Mouse (Mus musculus): ENCODE data around the gene Pcnx2. TPM values are rescaled to one million over a fixed set of nuclear protein-coding genes. Genes with fewer than 3 reads are reported as not detected.

Gene Pcnx2
- total and polyA plus RNA-seq, 3 experiments: 0.34 to 0.86 (median 0.36) TPM

GRCm38 (mm10) chr8:125914386-125914785, 16.3 kb upstream of the Pcnx2 start:
- Histone ChIP-seq H3K36me3 (ENCODE audit: control insufficient read depth, insufficient read depth, low read length) (no peaks in the 10 kb centered on the region), H3K27me3 (ENCODE audit: control insufficient read depth, insufficient read depth, low read length) (peaks cover 12% of the 10 kb centered on the region), H3K9ac (ENCODE audit: low read depth, low read length) (no peak overlapping the region), H3K79me2 (replicated peaks; ENCODE audit: control insufficient read depth, insufficient read depth, low read length) (no peaks in the 10 kb centered on the region), H3K4me3 (no peak overlapping the region), H3K27ac (no peak overlapping the region), H3K4me1 (ENCODE audit: control insufficient read depth, insufficient read depth, low read length) (no peaks in the 10 kb centered on the region)
- WGBS: 82% methylated on average over 9 of the region's 9 CpGs
- no peak for TF ChIP-seq EP300 (IDR thresholded peaks at IDR 0.05; ENCODE audit: insufficient read depth, low read depth, low read length)
- no peak for TF ChIP-seq POLR2A (IDR thresholded peaks at IDR 0.05; ENCODE audit: insufficient read depth, low read depth, low read length)
- TF ChIP-seq CTCF (IDR thresholded peaks at IDR 0.05): no peak
- intact Hi-C loops (cut with DNase I): no loop called here
- DNase-seq: no peak

GRCm38 (mm10) chr8:125913206-125913605, 15.1 kb upstream of the Pcnx2 start:
- intact Hi-C loops (cut with DNase I): no loop called here
- WGBS: 86% methylated on average over 4 of the region's 4 CpGs

GRCm38 (mm10) chr8:125911229-125911580, 13.1 kb upstream of the Pcnx2 start:
- H3K79me2 ChIP-seq (replicated peaks; ENCODE audit: control insufficient read depth, insufficient read depth, low read length): no peaks in the 10 kb centered on the region
- TF ChIP-seq CTCF (IDR thresholded peaks at IDR 0.05) (no peak), EP300 (IDR thresholded peaks at IDR 0.05; ENCODE audit: insufficient read depth, low read depth, low read length) (no peak), POLR2A (IDR thresholded peaks at IDR 0.05; ENCODE audit: insufficient read depth, low read depth, low read length) (no peak)
- no peaks in the 10 kb centered on the region for H3K36me3 ChIP-seq (ENCODE audit: control insufficient read depth, insufficient read depth, low read length)
- H3K4me3 ChIP-seq: peak overlapping the region; percentile 47
- peak overlapping the region; percentile 28; the same call in 1 of the 2 replicates for H3K9ac ChIP-seq (ENCODE audit: low read depth, low read length)
- no peaks in the 10 kb centered on the region for H3K4me1 ChIP-seq (ENCODE audit: control insufficient read depth, insufficient read depth, low read length)
- H3K27ac ChIP-seq: no peak overlapping the region
- intact Hi-C loops (cut with DNase I): no loop called here
- no peak for DNase-seq
- WGBS: 7% methylated on average over 31 of the region's 31 CpGs
- peaks cover 12% of the 10 kb centered on the region for H3K27me3 ChIP-seq (ENCODE audit: control insufficient read depth, insufficient read depth, low read length)

More at GRCm38 (mm10) chr8:125913206-125913605, 15.1 kb upstream of the Pcnx2 start:
- no peak for DNase-seq
- Histone ChIP-seq H3K4me3 (no peak overlapping the region), H3K9ac (ENCODE audit: low read depth, low read length) (no peak overlapping the region), H3K79me2 (replicated peaks; ENCODE audit: control insufficient read depth, insufficient read depth, low read length) (no peaks in the 10 kb centered on the region), H3K27me3 (ENCODE audit: control insufficient read depth, insufficient read depth, low read length) (peaks cover 12% of the 10 kb centered on the region), H3K27ac (no peak overlapping the region), H3K4me1 (ENCODE audit: control insufficient read depth, insufficient read depth, low read length) (no peaks in the 10 kb centered on the region), H3K36me3 (ENCODE audit: control insufficient read depth, insufficient read depth, low read length) (no peaks in the 10 kb centered on the region)
- TF ChIP-seq EP300 (IDR thresholded peaks at IDR 0.05; ENCODE audit: insufficient read depth, low read depth, low read length) (no peak), CTCF (IDR thresholded peaks at IDR 0.05) (no peak), POLR2A (IDR thresholded peaks at IDR 0.05; ENCODE audit: insufficient read depth, low read depth, low read length) (no peak)

GRCm38 (mm10) chr8:125910365-125911228, 12.5 kb upstream of the Pcnx2 start, which contains the start of gene Map3k21:
Gene Map3k21, plus strand, starts transcription at chr8:125910450.
- peak; percentile 39 to 40 for DNase-seq
- TF ChIP-seq POLR2A (IDR thresholded peaks at IDR 0.05; ENCODE audit: insufficient read depth, low read depth, low read length) (no peak), EP300 (IDR thresholded peaks at IDR 0.05; ENCODE audit: insufficient read depth, low read depth, low read length) (no peak)
- Histone ChIP-seq H3K79me2 (replicated peaks; ENCODE audit: control insufficient read depth, insufficient read depth, low read length) (no peaks in the 10 kb centered on the region), H3K27ac (no peak within 1 kb of the TSS), H3K4me3 (peak within 1 kb of the TSS; percentile 47), H3K4me1 (ENCODE audit: control insufficient read depth, insufficient read depth, low read length) (no peaks in the 10 kb centered on the region), H3K27me3 (ENCODE audit: control insufficient read depth, insufficient read depth, low read length) (peaks cover 12% of the 10 kb centered on the region), H3K36me3 (ENCODE audit: control insufficient read depth, insufficient read depth, low read length) (no peaks in the 10 kb centered on the region), H3K9ac (ENCODE audit: low read depth, low read length) (peak within 1 kb of the TSS; percentile 28)
- intact Hi-C loops (cut with DNase I): no loop called here
- under 1% methylated on average over 93 of the region's 93 CpGs for WGBS

GRCm38 (mm10) chr8:125909661-125910364, 11.7 kb upstream of the Pcnx2 start:
- H3K27ac ChIP-seq: no peak overlapping the region
- no peak overlapping the region for H3K9ac ChIP-seq (ENCODE audit: low read depth, low read length)

More at GRCm38 (mm10) chr8:125909661-125910364, 11.7 kb upstream of the Pcnx2 start:
- Histone ChIP-seq H3K4me3 (peak overlapping the region; percentile 47), H3K4me1 (ENCODE audit: control insufficient read depth, insufficient read depth, low read length) (no peaks in the 10 kb centered on the region), H3K36me3 (ENCODE audit: control insufficient read depth, insufficient read depth, low read length) (no peaks in the 10 kb centered on the region), H3K79me2 (replicated peaks; ENCODE audit: control insufficient read depth, insufficient read depth, low read length) (no peaks in the 10 kb centered on the region), H3K27me3 (ENCODE audit: control insufficient read depth, insufficient read depth, low read length) (peaks cover 10% of the 10 kb centered on the region)
- intact Hi-C loops (cut with DNase I): no loop called here
- DNase-seq: peak; percentile 35 to 41
- 5% methylated on average over 30 of the region's 30 CpGs for WGBS
- TF ChIP-seq CTCF (IDR thresholded peaks at IDR 0.05) (no peak), EP300 (IDR thresholded peaks at IDR 0.05; ENCODE audit: insufficient read depth, low read depth, low read length) (no peak), POLR2A (IDR thresholded peaks at IDR 0.05; ENCODE audit: insufficient read depth, low read depth, low read length) (no peak)

All from heart, adult 2 months (tissue).